Mouse (Mus musculus) neural tube, embryonic 13.5 days (tissue): ENCODE measurements around the gene Supv3l1. TPM values are rescaled to one million over a fixed set of nuclear protein-coding genes. Genes with fewer than 3 reads are reported as not detected.

Experiments
- ATAC-seq: fragments of 200-750 bp; cut with Nextera tagmentation; 2 replicates; pipeline ENCODE4 v1.8.0; 2017; ENCODE audit warnings: low read depth, mild to moderate bottlenecking, moderate TSS enrichment, moderate library complexity
- H3K27ac ChIP-seq: fragments of 300-500 bp; sonication (generic); replicated peaks from 2 replicates; pipeline ENCODE4 v1.5.1; 2015; ENCODE audit warnings: moderate library complexity, mild to moderate bottlenecking, inconsistent platforms
- H3K27me3 ChIP-seq: fragments of 300-500 bp; sonication (generic); 2 replicates; pipeline ENCODE4 v1.6.1; 2015; ENCODE audit warnings: mild to moderate bottlenecking, inconsistent platforms
- H3K36me3 ChIP-seq: fragments of 300-500 bp; sonication (generic); 2 replicates; pipeline ENCODE4 v1.6.1; 2015; ENCODE audit warnings: mild to moderate bottlenecking, inconsistent platforms
- H3K4me1 ChIP-seq: fragments of 300-500 bp; sonication (generic); replicated peaks from 2 replicates; pipeline ENCODE4 v1.6.1; 2015; ENCODE audit warnings: inconsistent platforms
- H3K4me2 ChIP-seq: fragments of 300-500 bp; sonication (generic); 2 replicates; pipeline ENCODE4 v1.6.1; 2015; ENCODE audit warnings: inconsistent platforms, mild to moderate bottlenecking, moderate library complexity
- H3K4me3 ChIP-seq: fragments of 300-500 bp; sonication (generic); 2 replicates; pipeline ENCODE4 v1.5.1; 2015; ENCODE audit warnings: mild to moderate bottlenecking, inconsistent platforms
- H3K9ac ChIP-seq: fragments of 300-500 bp; sonication (generic); 2 replicates; pipeline ENCODE4 v1.6.1; 2015; ENCODE audit warnings: moderate library complexity, mild to moderate bottlenecking, inconsistent platforms
- H3K9me3 ChIP-seq: fragments of 300-500 bp; sonication (generic); 2 replicates; pipeline ENCODE4 v1.6.1; 2016; ENCODE audit warnings: inconsistent platforms
- WGBS: fragments of 180-500 bp; shearing (Covaris S2); methylation state at CpG from one replicate; pipeline ENCODE4 v1.1.7; 2015; 5-methylcytosine and 5-hydroxymethylcytosine counted together
- polyA plus RNA-seq: library from polyadenylated mRNA; unstranded; fragments of >200 nt; fragmentation: Nextera tagmentation; extraction: Ambion mirVana; gene quantifications from 2 replicates; pipeline ENCODE4 v1.2.1, GENCODE M21; 2015

Gene Supv3l1
- polyA plus RNA-seq, 1 experiment from 2014 or later: 21.6 TPM

- Histone ChIP-seq H3K9ac (no peak overlapping the region), H3K4me3 (no peak overlapping the region), H3K4me1 (no peaks in the 10 kb centered on the region), H3K27me3 (no peaks in the 10 kb centered on the region), H3K9me3 (no peaks in the 10 kb centered on the region), H3K27ac (no peak overlapping the region), H3K36me3 (no peaks in the 10 kb centered on the region), H3K4me2 (no peak overlapping the region)
- no peak for ATAC-seq
- 73% methylated on average over 19 of the region's 19 CpGs for WGBS
Observed at GRCm38 (mm10) chr10:62411431-62412410, 37.8 kb downstream of the Supv3l1 start.

- Histone ChIP-seq H3K4me3 (no peak overlapping the region), H3K36me3 (no peaks in the 10 kb centered on the region), H3K27ac (no peak overlapping the region), H3K9me3 (no peaks in the 10 kb centered on the region), H3K27me3 (no peaks in the 10 kb centered on the region), H3K9ac (no peak overlapping the region), H3K4me2 (no peak overlapping the region), H3K4me1 (no peaks in the 10 kb centered on the region)
- peak; percentile 59; the same call in 1 of the 2 replicates for ATAC-seq
- WGBS: 10% methylated on average over 5 of the region's 5 CpGs
Observed at GRCm38 (mm10) chr10:62410943-62411342, 38.6 kb downstream of the Supv3l1 start.

- Histone ChIP-seq H3K27ac (no peak overlapping the region), H3K4me2 (peak overlapping the region; percentile 42), H3K9ac (peak overlapping the region; percentile 38; the same call in 1 of the 2 replicates), H3K36me3 (no peaks in the 10 kb centered on the region), H3K4me3 (no peak overlapping the region), H3K9me3 (no peaks in the 10 kb centered on the region), H3K27me3 (no peaks in the 10 kb centered on the region; the same call in 1 of the 2 replicates), H3K4me1 (no peaks in the 10 kb centered on the region; the same call in 1 of the 2 replicates)
- ATAC-seq: no peak
- 43% methylated on average over 14 of the region's 14 CpGs for WGBS
Observed at GRCm38 (mm10) chr10:62404901-62405300, 44.6 kb downstream of the Supv3l1 start.

GRCm38 (mm10) chr10:62401641-62402111 is 47.9 kb downstream of the Supv3l1 start:
- ATAC-seq: no peak
- H3K9me3 ChIP-seq: no peaks in the 10 kb centered on the region
- H3K4me2 ChIP-seq: no peak overlapping the region
- no peak overlapping the region for H3K4me3 ChIP-seq
- H3K4me1 ChIP-seq: no peaks in the 10 kb centered on the region; the same call in 1 of the 2 replicates
- 76% methylated on average over 19 of the region's 19 CpGs for WGBS
- no peak overlapping the region for H3K27ac ChIP-seq
- H3K36me3 ChIP-seq: no peaks in the 10 kb centered on the region
- H3K9ac ChIP-seq: no peak overlapping the region
- H3K27me3 ChIP-seq: no peaks in the 10 kb centered on the region; the same call in 1 of the 2 replicates

GRCm38 (mm10) chr10:62383011-62383410 is 66.5 kb downstream of the Supv3l1 start:
- H3K4me1 ChIP-seq: no peaks in the 10 kb centered on the region
- no peaks in the 10 kb centered on the region for H3K27me3 ChIP-seq
- H3K4me3 ChIP-seq: no peak overlapping the region
- H3K9ac ChIP-seq: no peak overlapping the region
- no peaks in the 10 kb centered on the region for H3K36me3 ChIP-seq
- no peaks in the 10 kb centered on the region for H3K9me3 ChIP-seq
- no peak overlapping the region for H3K27ac ChIP-seq
- H3K4me2 ChIP-seq: no peak overlapping the region
- WGBS: 85% methylated on average over 3 of the region's 3 CpGs
- ATAC-seq: no peak

- H3K4me2 ChIP-seq: no peak overlapping the region
- H3K27ac ChIP-seq: no peak overlapping the region
- H3K27me3 ChIP-seq: no peaks in the 10 kb centered on the region
- no peak overlapping the region for H3K9ac ChIP-seq
- no peaks in the 10 kb centered on the region for H3K36me3 ChIP-seq
- no peaks in the 10 kb centered on the region for H3K4me1 ChIP-seq
- H3K4me3 ChIP-seq: no peak overlapping the region
- no peaks in the 10 kb centered on the region for H3K9me3 ChIP-seq
- no peak for ATAC-seq
Observed at GRCm38 (mm10) chr10:62380936-62381335, 68.6 kb downstream of the Supv3l1 start.

GRCm38 (mm10) chr10:62379808-62380207 is 69.7 kb downstream of the Supv3l1 start, which contains the start of gene Hk1:
TSS of gene Hk1 (minus strand) at chr10:62379908.
- no peak within 1 kb of the TSS for H3K9ac ChIP-seq
- H3K27me3 ChIP-seq: no peaks in the 10 kb centered on the region
- no peaks in the 10 kb centered on the region for H3K9me3 ChIP-seq
- no peak within 1 kb of the TSS for H3K4me2 ChIP-seq
- WGBS: 73% methylated on average over 1 of the region's 1 CpGs
- ATAC-seq: no peak
- no peak within 1 kb of the TSS for H3K4me3 ChIP-seq
- no peak within 1 kb of the TSS for H3K27ac ChIP-seq
- H3K4me1 ChIP-seq: no peaks in the 10 kb centered on the region
- H3K36me3 ChIP-seq: no peaks in the 10 kb centered on the region

Other genes starting within 250 kb of the Supv3l1 start
- 19.5 and 22.2 TPM in 2 replicates for gene Tspan15, start 218.5 kb downstream of the Supv3l1 start, polyA plus RNA-seq
- gene Tacr2, start 197.3 kb downstream of the Supv3l1 start, polyA plus RNA-seq: 0.25 TPM in 1 of 2 replicates, not detected in the other
- 96.0 and 103 TPM in 2 replicates for gene Hk1, start 69.8 kb downstream of the Supv3l1 start, polyA plus RNA-seq
- 0.43 and 0.45 TPM in 2 replicates for gene Hkdc1, start 27.2 kb downstream of the Supv3l1 start, polyA plus RNA-seq
- gene 4930507D05Rik, start 249 bp downstream of the Supv3l1 start, polyA plus RNA-seq: 1.6 and 1.8 TPM in 2 replicates
- 67.0 and 69.0 TPM in 2 replicates for gene Vps26a, start 37.1 kb upstream of the Supv3l1 start, polyA plus RNA-seq
- gene Srgn, start 77.7 kb upstream of the Supv3l1 start, polyA plus RNA-seq: 8.3 TPM in 2 replicates
- gene Kif1bp, start 128.7 kb upstream of the Supv3l1 start, polyA plus RNA-seq: 73.1 and 77.1 TPM in 2 replicates
- gene Ddx21, start 152.5 kb upstream of the Supv3l1 start, polyA plus RNA-seq: 14.9 and 17.1 TPM in 2 replicates
- gene Ddx50, start 201.5 kb upstream of the Supv3l1 start, polyA plus RNA-seq: 88.3 and 96.9 TPM in 2 replicates